Mouse (Mus musculus) heart, embryonic 16.5 days (tissue): ENCODE measurements at regions not wholly inside any gene's neighbourhood (a gene's known extent, or its start where the extent isn't known, plus 50 kb on each side); places are given as distances from the start of the nearest gene placed in this dataset.

Experiments
- ATAC-seq: fragments of 200-750 bp; cut with Nextera tagmentation; replicated peaks from 2 replicates; pipeline ENCODE4 v1.8.0; 2017; ENCODE audit warnings: moderate number of reproducible peaks; ENCODE audit not compliant: insufficient read depth, low FRiP score; ENCODE audit errors: extremely low read depth
- H3K27ac ChIP-seq: fragments of 300-500 bp; sonication (generic); 2 replicates; pipeline ENCODE4 v1.5.1; 2014; ENCODE audit warnings: mild to moderate bottlenecking, low read length, control low read depth, moderate library complexity
- H3K27me3 ChIP-seq: fragments of 300-500 bp; sonication (generic); 2 replicates; pipeline ENCODE4 v1.6.1; 2014; ENCODE audit warnings: low read length, mixed read lengths; ENCODE audit not compliant: control insufficient read depth, insufficient read depth
- H3K36me3 ChIP-seq: fragments of 300-500 bp; sonication (generic); 2 replicates; pipeline ENCODE4 v1.6.1; 2014; ENCODE audit not compliant: control insufficient read depth, insufficient read depth
- H3K4me1 ChIP-seq: fragments of 300-500 bp; sonication (generic); 2 replicates; pipeline ENCODE4 v1.6.1; 2014; ENCODE audit warnings: low read length, mixed read lengths; ENCODE audit not compliant: control insufficient read depth, insufficient read depth
- H3K4me2 ChIP-seq: fragments of 300-500 bp; sonication (generic); 2 replicates; pipeline ENCODE4 v1.6.1; 2014; ENCODE audit warnings: low read depth, mild to moderate bottlenecking, control low read depth, low read length
- H3K4me3 ChIP-seq: fragments of 300-500 bp; sonication (generic); 2 replicates; pipeline ENCODE4 v1.5.1; 2014; ENCODE audit warnings: mild to moderate bottlenecking, control low read depth, low read length
- H3K9ac ChIP-seq: fragments of 300-500 bp; sonication (generic); 2 replicates; pipeline ENCODE4 v1.6.1; 2014; ENCODE audit warnings: low read length, control low read depth
- H3K9me3 ChIP-seq: fragments of 300-500 bp; sonication (generic); replicated peaks from 2 replicates; pipeline ENCODE4 v1.6.1; 2016; ENCODE audit warnings: low read length; ENCODE audit not compliant: control insufficient read depth
- WGBS: fragments of 180-500 bp; shearing (Covaris S2); extraction: QIAGEN DNeasy Blood & Tissue Kit; methylation state at CpG from one replicate; pipeline ENCODE4 v1.1.7; 2014; 5-methylcytosine and 5-hydroxymethylcytosine counted together

- WGBS, result 78% methylated on average over 7 of the region's 7 CpGs
These were observed 510.4 kb downstream of the Tshz3 start for GRCm38 (mm10) chr7:37208305-37208704.

GRCm38 (mm10) chr7:37213751-37214181, 515.8 kb downstream of the Tshz3 start:
- H3K4me1 ChIP-seq, result no peaks in the 10 kb centered on the region
- H3K27me3 ChIP-seq, result no peaks in the 10 kb centered on the region
- H3K9ac ChIP-seq, result no peak overlapping the region
- H3K4me3 ChIP-seq, result no peak overlapping the region
- H3K36me3 ChIP-seq, result no peaks in the 10 kb centered on the region
- no peak overlapping the region for H3K4me2 ChIP-seq
- H3K27ac ChIP-seq, result no peak overlapping the region
- 32% methylated on average over 3 of the region's 3 CpGs for WGBS
- no peaks in the 10 kb centered on the region for H3K9me3 ChIP-seq
- no peak for ATAC-seq

More at GRCm38 (mm10) chr7:37208305-37208704, 510.4 kb downstream of the Tshz3 start:
- Histone ChIP-seq H3K27me3 (no peaks in the 10 kb centered on the region), H3K4me2 (no peak overlapping the region), H3K9ac (no peak overlapping the region), H3K4me1 (no peaks in the 10 kb centered on the region), H3K27ac (no peak overlapping the region), H3K4me3 (no peak overlapping the region), H3K36me3 (no peaks in the 10 kb centered on the region), H3K9me3 (0 out of 2 replicates have a peak, but pooled peaks cover 3% of the 10 kb centered on the region)
- no peak for ATAC-seq

- Histone ChIP-seq H3K27me3 (no peaks in the 10 kb centered on the region), H3K27ac (no peak overlapping the region), H3K9ac (no peak overlapping the region), H3K4me1 (no peaks in the 10 kb centered on the region), H3K4me3 (no peak overlapping the region), H3K4me2 (no peak overlapping the region), H3K9me3 (no peaks in the 10 kb centered on the region), H3K36me3 (no peaks in the 10 kb centered on the region)
- ATAC-seq, result no peak
- WGBS, result 82% methylated on average over 6 of the region's 6 CpGs
These were observed 517.6 kb downstream of the Tshz3 start for GRCm38 (mm10) chr7:37215498-37215897.

- H3K9ac ChIP-seq, result no peak overlapping the region
- H3K9me3 ChIP-seq, result no peaks in the 10 kb centered on the region; the same call in 1 of the 2 replicates
- no peak for ATAC-seq
- no peak overlapping the region for H3K4me3 ChIP-seq
- no peaks in the 10 kb centered on the region for H3K4me1 ChIP-seq
- H3K27ac ChIP-seq, result no peak overlapping the region
- no peaks in the 10 kb centered on the region for H3K27me3 ChIP-seq
- no peaks in the 10 kb centered on the region for H3K36me3 ChIP-seq
- no peak overlapping the region for H3K4me2 ChIP-seq
- WGBS, result 84% methylated on average over 5 of the region's 5 CpGs
These were observed 522.6 kb downstream of the Tshz3 start for GRCm38 (mm10) chr7:37220476-37220875.

- 69% methylated on average over 3 of the region's 3 CpGs for WGBS
- Histone ChIP-seq H3K4me1 (no peaks in the 10 kb centered on the region), H3K9me3 (no peaks in the 10 kb centered on the region; the same call in 1 of the 2 replicates), H3K4me3 (no peak overlapping the region), H3K27ac (no peak overlapping the region), H3K27me3 (no peaks in the 10 kb centered on the region), H3K36me3 (no peaks in the 10 kb centered on the region), H3K4me2 (no peak overlapping the region), H3K9ac (no peak overlapping the region)
- no peak for ATAC-seq
These were observed 528.5 kb downstream of the Tshz3 start for GRCm38 (mm10) chr7:37226423-37226822.

- Histone ChIP-seq H3K4me2 (no peak overlapping the region), H3K4me1 (no peaks in the 10 kb centered on the region), H3K9ac (no peak overlapping the region), H3K9me3 (no peaks in the 10 kb centered on the region), H3K36me3 (no peaks in the 10 kb centered on the region), H3K27me3 (no peaks in the 10 kb centered on the region), H3K4me3 (no peak overlapping the region), H3K27ac (no peak overlapping the region)
- 69% methylated on average over 6 of the region's 6 CpGs for WGBS
- no peak for ATAC-seq
These were observed 532.9 kb downstream of the Tshz3 start for GRCm38 (mm10) chr7:37230641-37231347.

GRCm38 (mm10) chr7:37240832-37241231, 532.6 kb downstream of the Zfp536 start:
- Histone ChIP-seq H3K36me3 (no peaks in the 10 kb centered on the region), H3K4me2 (no peak overlapping the region), H3K27ac (no peak overlapping the region), H3K9me3 (no peaks in the 10 kb centered on the region), H3K9ac (no peak overlapping the region), H3K4me3 (no peak overlapping the region), H3K27me3 (no peaks in the 10 kb centered on the region), H3K4me1 (no peaks in the 10 kb centered on the region)
- WGBS, result 75% methylated on average over 6 of the region's 6 CpGs
- ATAC-seq, result no peak

- no peak overlapping the region for H3K4me3 ChIP-seq
- WGBS, result 58% methylated on average over 7 of the region's 7 CpGs
- ATAC-seq, result no peak
- no peak overlapping the region for H3K27ac ChIP-seq
- no peak overlapping the region for H3K4me2 ChIP-seq
- H3K36me3 ChIP-seq, result no peaks in the 10 kb centered on the region
- no peak overlapping the region for H3K9ac ChIP-seq
- H3K9me3 ChIP-seq, result no peaks in the 10 kb centered on the region
- H3K27me3 ChIP-seq, result no peaks in the 10 kb centered on the region
- no peaks in the 10 kb centered on the region for H3K4me1 ChIP-seq
These were observed 531.7 kb downstream of the Zfp536 start for GRCm38 (mm10) chr7:37241781-37242180.

GRCm38 (mm10) chr7:37242476-37242875, 531.0 kb downstream of the Zfp536 start:
- H3K36me3 ChIP-seq, result no peaks in the 10 kb centered on the region
- no peak overlapping the region for H3K27ac ChIP-seq
- no peaks in the 10 kb centered on the region for H3K9me3 ChIP-seq
- H3K9ac ChIP-seq, result no peak overlapping the region
- no peak overlapping the region for H3K4me2 ChIP-seq
- 83% methylated on average over 8 of the region's 8 CpGs for WGBS
- H3K27me3 ChIP-seq, result no peaks in the 10 kb centered on the region
- H3K4me3 ChIP-seq, result no peak overlapping the region
- H3K4me1 ChIP-seq, result no peaks in the 10 kb centered on the region
- ATAC-seq, result no peak
